16 mouse cellular contexts compared by ENCODE assay signal in genomic region chr12:41417099-41417498, GRCm38 (mm10).
A peak's percentile ranks its signal among the peaks of the same experiment; 100 is the strongest.
DNase-seq lines count a peak whose midpoint lies in the region; ATAC-seq and TF ChIP-seq lines count a peak whose summit lies in the region.
"Had no signal": no experiment of that assay in that cellular context is flagged by ENCODE, and none has a peak within 500 bp of the region (broad histone marks: within the 10 kb centered on the region; RNA-seq: fewer than 3 reads in every experiment).

No protein-coding gene starts in this region.

- no peaks in the 10 kb centered on the region for H3K4me1 ChIP-seq in intestine, embryonic 16.5 days (ENCODE audit: control insufficient read depth, insufficient read depth, low read length)
- no peaks in the 10 kb centered on the region for H3K4me1 ChIP-seq in liver, postnatal 0 days (ENCODE audit: insufficient read depth)
- H3K4me1 ChIP-seq in heart, embryonic 10.5 days: no peaks in the 10 kb centered on the region
- H3K4me1 ChIP-seq: heart, embryonic 12.5 days; limb, embryonic 15.5 days; neural tube, embryonic 15.5 days had no signal

- H3K9ac ChIP-seq in intestine, embryonic 16.5 days (ENCODE audit: low read depth, low read length): no peak overlapping the region
- H3K9ac ChIP-seq in liver, postnatal 0 days (replicated peaks): no peak overlapping the region
- H3K9ac ChIP-seq: heart, embryonic 12.5 days; limb, embryonic 15.5 days; neural tube, embryonic 15.5 days had no signal

- no peak for TF ChIP-seq EP300 in liver, postnatal 0 days (IDR thresholded peaks at IDR 0.05; ENCODE audit: low read depth)

- H3K4me3 ChIP-seq in intestine, embryonic 16.5 days (ENCODE audit: low read length): no peak overlapping the region
- H3K4me3 ChIP-seq in liver, postnatal 0 days (ENCODE audit: low read depth, low read length): no peak overlapping the region
- no peak overlapping the region for H3K4me3 ChIP-seq in heart, embryonic 10.5 days
- H3K4me3 ChIP-seq: heart, embryonic 12.5 days; limb, embryonic 15.5 days; neural tube, embryonic 15.5 days had no signal

- no peaks in the 10 kb centered on the region for H3K9me3 ChIP-seq in intestine, embryonic 16.5 days (ENCODE audit: control insufficient read depth, low read length)
- H3K9me3 ChIP-seq in liver, postnatal 0 days (ENCODE audit: low read length): no peaks in the 10 kb centered on the region
- no peaks in the 10 kb centered on the region for H3K9me3 ChIP-seq in heart, embryonic 10.5 days
- H3K9me3 ChIP-seq: heart, embryonic 12.5 days; limb, embryonic 15.5 days; neural tube, embryonic 15.5 days had no signal

- peak; percentile 27 for DNase-seq in brain, embryonic 14.5 days (ENCODE audit: low read depth)
- DNase-seq in liver, postnatal 0 days: peak; percentile 17
- DNase-seq in lung, postnatal 36 days: peak; percentile 82
- no peak for DNase-seq in left cerebral cortex, adult 18-20 months (ENCODE audit: low spot score in 2 of 2)
- no peak for DNase-seq in heart, embryonic 10.5 days (ENCODE audit: low spot score)
- DNase-seq: adrenal gland, postnatal 36 days; kidney, adult 11 months; kidney, postnatal 36 days; retina, postnatal 1 day had no signal

- no peak overlapping the region for H3K27ac ChIP-seq in intestine, embryonic 16.5 days (ENCODE audit: low read length)
- H3K27ac ChIP-seq in liver, postnatal 0 days (ENCODE audit: low read depth): 0 out of 2 replicates have a peak overlapping the region, but pooled peaks have one; percentile 26
- H3K27ac ChIP-seq in heart, embryonic 10.5 days: no peak overlapping the region
- H3K27ac ChIP-seq: limb, embryonic 15.5 days; neural tube, embryonic 15.5 days had no signal

- H3K36me3 ChIP-seq in intestine, embryonic 16.5 days (ENCODE audit: control insufficient read depth, insufficient read depth, low read length): no peaks in the 10 kb centered on the region
- H3K36me3 ChIP-seq in liver, postnatal 0 days (replicated peaks; ENCODE audit: insufficient read depth, low read length): no peaks in the 10 kb centered on the region
- H3K36me3 ChIP-seq in heart, embryonic 10.5 days: no peaks in the 10 kb centered on the region
- H3K36me3 ChIP-seq: heart, embryonic 12.5 days; limb, embryonic 15.5 days; neural tube, embryonic 15.5 days had no signal

- peak; percentile 87 for ATAC-seq in intestine, embryonic 16.5 days
- ATAC-seq in liver, postnatal 0 days: peak; percentile 95
- ATAC-seq in frontal cortex, adult (ENCODE audit: low TSS enrichment): no peak
- ATAC-seq: CD4-positive, CD25-positive, alpha-beta regulatory T cell, adult 4 months; forebrain, embryonic 14.5 days had no signal

- TF ChIP-seq CTCF in brain, embryonic 14.5 days (IDR thresholded peaks at IDR 0.05; ENCODE audit: borderline replicate concordance, extremely low read depth, insufficient read depth, insufficient read length): no peak
- TF ChIP-seq CTCF in liver, postnatal 0 days (IDR thresholded peaks at IDR 0.05; ENCODE audit: low read depth): no peak

- no peak for TF ChIP-seq POLR2A in brain, embryonic 14.5 days (IDR thresholded peaks at IDR 0.05; ENCODE audit: borderline replicate concordance, extremely low read depth, insufficient read depth, insufficient read length, poor library complexity, severe bottlenecking)

- WGBS in intestine, embryonic 16.5 days: 28% methylated on average over 3 of the region's 3 CpGs
- 46% methylated on average over 3 of the region's 3 CpGs for WGBS in liver, postnatal 0 days (ENCODE audit: insufficient replicate concordance)
- 63% methylated on average over 3 of the region's 3 CpGs for WGBS in heart, embryonic 10.5 days

- H3K4me2 ChIP-seq in intestine, embryonic 16.5 days (ENCODE audit: low read depth, low read length): no peak overlapping the region
- H3K4me2 ChIP-seq in liver, postnatal 0 days (ENCODE audit: low read depth, low read length): no peak overlapping the region
- H3K4me2 ChIP-seq: heart, embryonic 12.5 days; limb, embryonic 15.5 days; neural tube, embryonic 15.5 days had no signal

- H3K27me3 ChIP-seq in intestine, embryonic 16.5 days (replicated peaks; ENCODE audit: control insufficient read depth, insufficient read depth, low read length): no peaks in the 10 kb centered on the region
- no peaks in the 10 kb centered on the region for H3K27me3 ChIP-seq in liver, postnatal 0 days (ENCODE audit: insufficient read depth, low read length)
- no peaks in the 10 kb centered on the region for H3K27me3 ChIP-seq in heart, embryonic 10.5 days (ENCODE audit: insufficient read depth, poor library complexity, severe bottlenecking)
- H3K27me3 ChIP-seq: heart, embryonic 12.5 days; limb, embryonic 15.5 days; neural tube, embryonic 15.5 days had no signal

Comparison
In these comparisons a context has a peak if more than half of its experiments do, and no peak if none do; other contexts are left out.
1. DNase-seq: peak in brain, embryonic 14.5 days (single experiment), liver, postnatal 0 days (single experiment) and lung, postnatal 36 days (single experiment); none in left cerebral cortex, adult 18-20 months (0 of 2) and heart, embryonic 10.5 days (single experiment).